Mouse (Mus musculus) thymus, adult 2 months (tissue): ENCODE measurements around the gene Acap1.

Experiments
- CTCF ChIP-seq: fragments of 200-500 bp; IDR thresholded peaks from 2 replicates; pipeline ENCODE4 v1.5.1; 2012; ENCODE audit warnings: mild to moderate bottlenecking, control low read depth, low read length, moderate library complexity, borderline replicate concordance; ENCODE audit not compliant: control insufficient read depth, poor library complexity, insufficient read depth; ENCODE audit errors: extremely low read depth
- POLR2A ChIP-seq: fragments of 200-500 bp; IDR thresholded peaks from 2 replicates; pipeline ENCODE4 v1.6.1; 2012; ENCODE audit warnings: mild to moderate bottlenecking, low read length, control low read depth, moderate library complexity; ENCODE audit not compliant: control insufficient read depth, poor library complexity, insufficient read depth; ENCODE audit errors: extremely low read depth

DNA sequence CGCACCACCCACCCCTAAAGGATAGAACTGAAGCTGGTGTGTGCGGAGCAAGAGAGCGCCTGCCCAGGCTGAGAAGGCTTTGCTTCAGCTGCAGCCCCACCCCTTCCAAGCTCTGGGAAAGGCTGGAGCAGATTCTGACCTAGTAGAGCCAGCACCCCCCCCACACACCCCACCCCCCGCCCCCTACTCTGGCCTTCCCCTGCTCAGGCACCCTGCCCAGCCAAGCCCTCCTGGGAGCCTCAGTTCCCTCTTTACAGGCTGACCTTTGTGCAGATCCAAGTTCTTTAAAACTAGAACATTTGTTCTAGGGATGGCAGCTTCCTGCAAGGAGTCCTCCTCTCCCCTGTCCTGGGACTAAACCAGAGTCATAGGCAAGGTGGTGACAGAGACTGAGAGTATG, 42.0 kb upstream of the Acap1 start:
- TF ChIP-seq POLR2A: no peak
- no peak for TF ChIP-seq CTCF
